Mouse (Mus musculus) testis, postnatal 14 days (tissue): ENCODE results near the gene Oosp1.

ENCODE experiments used
- DNase-seq: peaks from one replicate; pipeline ENCODE4 v3.0.0; 2021; ENCODE audit warnings: low spot score

Oosp1 gene

DNA sequence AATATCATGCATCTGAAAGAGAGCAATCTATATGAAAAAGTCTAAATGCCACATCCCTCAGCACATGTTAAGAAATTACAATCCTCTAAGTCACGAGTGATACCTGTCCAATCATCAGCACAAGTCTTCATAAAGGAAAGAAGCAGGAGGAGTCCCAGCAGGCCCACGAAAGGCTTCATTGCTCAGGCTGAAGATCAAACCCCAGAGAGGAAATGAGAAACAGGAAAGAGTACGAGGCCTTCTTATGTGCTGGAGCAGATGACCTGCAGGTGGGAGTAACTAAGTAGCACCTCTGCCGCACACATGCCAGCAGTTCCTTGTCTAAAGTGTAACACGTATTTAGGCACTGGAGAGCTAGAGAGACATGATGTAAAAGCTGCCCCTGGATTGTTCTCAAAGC is at the start of gene Oosp1:
Gene Oosp1, minus strand, starts transcription at position 312 of the 400 bp plus-strand sequence.
- DNase-seq: no peak

DNA sequence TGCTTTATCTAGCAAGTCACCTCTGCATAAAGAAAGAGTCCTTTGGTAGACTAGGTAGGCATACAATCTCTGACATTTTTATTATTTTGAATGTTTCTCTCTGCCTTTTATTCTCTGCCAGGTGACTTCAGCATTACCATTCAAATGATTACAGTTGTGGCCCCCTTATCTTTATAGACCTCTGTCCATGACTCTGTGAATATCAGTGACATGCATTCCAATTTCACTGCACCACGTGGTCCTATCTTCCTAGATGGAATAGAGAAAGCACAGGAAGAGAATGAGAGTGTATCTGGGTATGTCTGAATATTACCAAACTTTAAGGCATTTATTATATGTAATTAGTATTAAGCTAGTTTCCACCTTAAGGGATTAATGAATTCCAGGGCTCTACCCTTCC is 45.5 kb upstream of the Oosp1 start:
- DNase-seq: no peak

DNA sequence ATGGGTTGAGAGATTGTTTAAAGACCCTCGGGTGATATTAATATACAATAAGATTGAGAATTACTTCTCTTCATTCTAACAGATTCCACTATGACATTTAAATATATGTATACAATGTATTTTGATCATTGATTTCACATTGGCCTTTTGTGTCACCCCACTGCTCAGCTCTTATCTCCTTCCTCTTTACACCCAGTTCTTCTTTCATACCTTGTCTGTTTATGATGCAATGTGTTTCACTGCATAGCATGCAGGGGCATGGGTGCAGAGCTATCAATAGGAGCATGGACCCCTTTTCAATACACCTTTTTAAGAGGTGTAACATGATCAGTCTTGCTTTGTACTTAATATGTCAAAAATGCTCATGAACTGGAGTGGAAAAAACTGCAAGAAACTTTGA is 39.3 kb upstream of the Oosp1 start:
- DNase-seq: no peak

DNA sequence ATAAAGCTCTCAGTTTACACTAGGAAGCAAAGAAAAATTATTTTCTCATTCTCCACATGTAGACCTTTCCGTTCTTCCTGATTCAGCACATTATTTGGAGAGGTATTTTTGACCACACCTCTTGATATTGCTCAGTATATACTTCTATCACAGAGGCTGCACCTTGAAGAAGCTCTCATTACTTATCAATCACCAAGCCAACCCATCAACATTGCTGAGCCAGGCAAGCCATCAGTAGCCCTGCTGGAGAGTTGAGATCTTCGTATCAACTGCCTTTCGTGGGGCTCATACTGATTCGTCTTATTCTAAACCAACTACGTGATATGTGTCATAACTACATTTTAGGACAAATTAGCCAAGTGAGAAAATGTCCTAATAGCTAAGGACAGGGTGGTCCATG is 36.4 kb upstream of the Oosp1 start:
- no peak for DNase-seq

DNA sequence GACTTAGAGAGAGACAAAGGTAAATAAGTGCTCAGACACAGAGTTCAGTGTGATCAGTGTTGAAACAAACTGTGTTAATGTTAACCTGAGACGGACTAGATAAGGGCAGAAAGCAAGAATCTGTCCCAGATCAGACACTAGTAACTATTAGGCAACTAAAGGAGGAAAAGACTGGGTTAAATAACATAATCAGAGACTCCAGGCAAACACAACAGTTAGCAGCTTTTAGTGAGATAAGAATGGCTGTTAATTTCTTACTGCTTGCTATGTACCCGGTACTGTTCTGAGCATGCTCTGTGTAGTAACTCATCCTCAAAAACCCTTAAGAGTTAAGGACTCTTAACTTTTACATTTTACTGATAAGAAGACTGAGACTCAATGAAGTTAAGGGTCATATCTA is 35.0 kb upstream of the Oosp1 start:
- no peak for DNase-seq

DNA sequence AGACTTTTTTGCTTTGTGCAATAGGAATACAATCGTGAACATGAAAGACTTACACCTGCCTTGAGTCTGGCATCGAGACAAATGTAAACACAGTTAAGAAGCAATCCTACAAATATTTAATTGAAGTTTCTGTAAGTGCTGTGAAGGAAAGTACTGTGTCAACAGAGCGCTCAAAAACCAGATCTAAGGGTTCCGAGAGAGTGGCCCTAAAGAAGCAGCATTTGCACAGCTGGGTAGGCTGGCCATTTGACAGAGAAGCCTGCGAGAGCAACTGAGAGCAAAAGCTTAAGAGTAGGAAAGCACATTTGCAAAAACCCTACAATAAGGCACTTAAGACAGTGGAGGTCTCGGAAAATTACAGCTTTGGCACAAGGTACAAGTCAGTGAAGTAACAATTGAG is 33.3 kb upstream of the Oosp1 start:
- DNase-seq: no peak

DNA sequence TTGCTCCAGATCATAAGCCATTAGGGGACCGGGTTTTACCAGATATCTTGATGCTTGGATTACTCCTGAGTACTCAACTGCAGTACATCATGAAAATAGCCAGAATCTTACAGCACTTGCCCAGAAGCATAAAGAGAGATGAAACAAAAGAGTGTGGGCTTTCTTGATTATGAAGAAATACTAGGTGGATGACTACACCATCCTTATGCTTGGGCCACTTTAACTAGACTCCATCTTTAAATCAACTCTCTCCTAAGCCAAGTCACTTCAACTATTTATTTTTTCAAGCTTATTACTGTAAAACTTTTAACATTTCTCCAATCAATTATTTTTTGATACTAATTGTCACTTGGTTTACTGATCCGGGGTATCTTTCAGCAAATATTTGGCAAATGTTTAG is 32.9 kb upstream of the Oosp1 start:
- DNase-seq: no peak

DNA sequence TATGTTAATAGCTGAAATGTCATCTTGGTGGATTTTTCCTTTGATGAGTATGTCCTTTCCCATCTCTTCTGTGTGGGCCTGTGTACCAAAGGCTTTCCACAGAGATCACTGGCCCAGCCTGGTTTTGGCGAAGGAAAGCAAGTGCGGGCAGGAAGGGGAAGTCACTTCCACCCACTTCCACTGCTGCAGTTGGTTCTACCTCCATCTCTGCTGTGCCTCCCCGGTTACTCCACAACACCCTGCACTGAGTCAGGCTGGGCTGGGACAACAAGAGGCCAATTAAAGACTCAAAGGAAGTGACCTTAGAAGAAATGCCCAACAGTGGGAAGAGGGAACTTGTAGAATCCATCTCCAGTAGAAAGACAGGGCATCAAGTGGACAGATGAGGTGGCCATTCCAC is 29.1 kb upstream of the Oosp1 start:
- DNase-seq: no peak

DNA sequence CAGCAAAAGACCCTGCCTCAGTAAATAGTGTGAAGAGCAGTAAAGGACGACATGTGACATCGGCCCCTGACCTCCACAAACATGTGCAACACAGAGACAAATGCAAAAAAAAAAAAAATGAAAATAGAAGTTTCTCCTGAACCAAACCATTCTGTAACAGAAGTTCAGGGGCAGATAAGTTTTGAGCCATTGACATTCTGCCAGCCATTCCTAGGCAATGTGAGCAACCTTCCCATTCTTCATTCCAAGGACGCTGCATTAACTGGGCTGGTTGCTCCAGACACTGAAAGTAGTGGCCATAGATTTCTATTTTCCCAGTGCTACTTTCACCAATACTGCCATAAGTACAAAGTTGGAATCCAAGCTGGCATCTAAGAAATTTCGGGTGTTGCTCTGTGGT is 21.5 kb upstream of the Oosp1 start:
- no peak for DNase-seq

DNA sequence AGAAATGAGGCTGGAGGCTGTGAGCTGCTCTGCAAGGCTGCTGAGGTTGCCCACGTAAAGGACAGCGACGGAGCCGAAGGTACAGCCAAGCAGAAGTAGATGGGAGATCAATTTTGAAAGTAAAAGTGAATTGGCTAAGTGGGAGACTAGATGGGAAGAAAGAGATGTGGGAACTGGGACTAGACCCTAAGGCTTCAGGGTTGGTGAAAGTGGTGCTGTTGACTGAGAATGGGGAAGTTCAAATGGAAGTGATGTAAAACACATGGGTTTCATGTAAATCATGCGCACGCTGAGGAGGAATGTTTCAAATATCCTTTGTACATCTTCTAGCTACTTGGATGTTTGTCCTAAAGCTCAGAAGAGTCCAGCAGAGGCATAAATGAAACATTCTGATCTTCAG is 7.4 kb upstream of the Oosp1 start:
- no peak for DNase-seq

DNA sequence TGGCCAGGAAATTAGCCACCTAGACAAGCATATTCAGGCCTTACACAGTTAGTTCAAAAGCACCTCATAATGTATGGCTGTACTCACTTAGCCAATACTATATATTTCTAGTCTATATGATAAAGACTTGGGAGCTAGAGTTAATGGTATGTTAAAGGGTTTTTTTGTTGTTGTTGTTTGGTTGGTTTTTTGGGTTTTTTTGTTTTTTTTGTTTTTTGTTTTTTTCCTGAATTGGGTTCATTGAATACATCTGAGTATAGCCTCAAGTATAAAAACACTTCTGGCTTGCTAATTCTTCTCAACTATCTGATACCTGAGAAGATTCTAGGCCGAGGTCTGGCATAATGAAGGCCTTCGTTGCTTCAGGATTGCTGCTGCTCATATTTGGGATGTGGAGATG is 5.8 kb upstream of the Oosp1 start, which contains the start of gene Oosp3:
Gene Oosp3, plus strand, starts transcription at position 301 of the 400 bp plus-strand sequence.
- no peak for DNase-seq

DNA sequence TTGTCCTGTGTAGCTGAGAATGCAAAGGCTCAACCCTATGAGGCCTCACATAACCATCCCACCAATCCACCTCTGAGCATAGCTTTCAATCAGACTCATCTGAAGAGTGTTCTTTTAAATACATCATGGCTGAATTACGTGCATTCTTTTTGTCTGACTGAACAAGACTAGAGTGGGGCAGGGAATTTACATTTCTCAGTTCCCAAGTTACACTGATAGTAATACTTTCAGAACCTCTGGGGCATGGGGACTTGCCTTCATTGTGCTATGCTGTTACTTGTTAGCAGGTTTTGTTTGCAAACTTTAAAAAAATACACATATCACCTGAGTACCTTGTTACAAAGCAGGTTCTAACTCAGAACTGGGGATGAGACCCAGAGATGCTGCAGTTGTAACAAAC is 504 bp upstream of the Oosp1 start:
- DNase-seq: no peak

DNA sequence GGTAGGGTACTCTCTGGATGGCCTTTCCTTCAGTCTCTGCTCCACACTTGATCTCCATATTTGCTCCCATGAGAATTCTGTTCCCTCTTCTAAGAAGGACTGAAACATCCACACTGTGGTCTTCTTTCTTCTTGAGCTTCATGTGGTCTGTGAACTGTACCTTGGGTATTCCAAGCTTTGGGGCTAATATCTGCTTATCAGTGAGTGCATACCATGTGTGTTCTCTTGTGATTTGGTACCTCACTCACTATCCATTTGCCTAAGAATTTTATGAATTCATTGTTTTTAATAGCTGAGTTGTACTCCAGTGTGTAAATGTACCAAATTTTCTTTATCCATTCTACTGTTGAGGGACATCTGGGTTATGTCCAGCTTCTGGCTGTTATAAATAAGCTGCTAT is 29.4 kb downstream of the Oosp1 start:
- DNase-seq: no peak

DNA sequence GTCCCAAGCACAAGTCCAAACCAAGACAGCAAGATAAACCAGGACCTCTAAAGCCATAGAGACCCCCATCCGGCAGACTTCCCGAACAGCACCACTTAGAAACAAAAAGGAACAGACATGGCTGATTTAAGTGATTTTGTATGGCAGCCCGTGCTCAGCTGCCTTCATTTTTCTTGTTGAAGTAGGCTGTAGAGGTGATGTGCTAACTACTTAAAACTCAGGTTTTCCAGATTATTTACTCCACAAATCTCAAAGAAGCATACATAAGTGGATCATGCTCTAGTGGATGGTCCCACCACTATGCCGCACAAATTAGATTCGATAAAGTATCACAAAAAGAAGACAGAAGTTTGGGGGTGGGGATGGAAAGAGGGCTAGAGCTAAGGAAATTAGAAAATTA is 30.5 kb downstream of the Oosp1 start, which contains the start of gene Oosp2:
Gene Oosp2, minus strand, starts transcription at position 101 of the 400 bp plus-strand sequence.
- no peak for DNase-seq

DNA sequence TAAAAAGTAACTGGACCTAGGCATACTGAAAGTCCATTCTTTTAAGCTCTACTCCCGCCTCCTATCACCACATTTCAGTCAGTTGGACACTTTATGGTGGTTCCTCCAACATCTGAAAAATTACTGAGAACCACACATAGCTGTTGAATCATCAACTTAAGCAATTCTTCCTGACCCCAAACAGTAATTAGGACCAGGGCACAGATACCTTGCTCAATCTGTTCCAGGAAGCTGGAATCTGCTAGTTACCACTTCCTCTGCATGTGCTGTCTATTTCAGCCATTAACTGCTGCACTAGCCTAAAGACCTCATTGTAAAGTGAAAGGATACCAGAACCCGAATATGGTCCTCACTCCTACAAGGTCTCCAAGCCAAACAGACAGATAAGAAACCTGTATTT is 31.8 kb downstream of the Oosp1 start:
- DNase-seq: no peak

DNA sequence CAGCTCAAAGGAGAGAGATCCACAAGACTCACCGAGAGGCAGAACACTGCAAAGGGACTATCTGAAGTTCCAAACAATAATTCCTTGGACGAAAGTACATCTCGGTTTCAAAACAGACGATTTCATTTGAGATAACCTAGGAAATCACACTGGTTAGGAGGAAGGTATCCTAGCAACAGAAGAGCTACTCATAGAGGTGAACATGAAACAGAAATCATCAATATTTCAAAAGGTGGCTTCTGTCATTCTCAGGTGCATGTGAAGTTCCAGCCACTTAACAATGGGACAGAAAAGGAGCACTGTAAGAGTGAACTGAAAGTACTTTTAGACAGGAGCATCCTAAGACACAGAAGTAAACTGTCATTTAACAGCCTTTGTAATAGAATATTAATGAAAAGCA is 41.4 kb downstream of the Oosp1 start:
- no peak for DNase-seq

DNA sequence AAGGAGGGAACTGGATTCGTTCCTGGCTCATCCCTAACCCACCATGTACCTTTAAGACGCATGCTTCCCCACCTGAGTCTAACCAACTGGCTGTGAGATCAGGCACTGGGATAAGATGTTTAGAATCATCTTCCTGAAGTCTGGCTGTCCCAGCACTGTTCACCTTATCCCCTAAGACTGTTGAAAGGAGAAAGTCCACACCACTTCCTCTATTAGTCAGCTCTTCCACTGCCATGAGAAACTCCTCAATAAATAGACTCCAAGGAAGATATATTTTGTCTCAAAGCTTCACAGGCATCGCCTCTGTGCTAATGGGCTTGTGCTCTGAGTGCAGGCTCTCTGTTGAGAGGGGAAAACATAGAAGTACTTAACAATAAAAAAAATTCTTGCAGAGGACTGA is 44.8 kb downstream of the Oosp1 start:
- no peak for DNase-seq

DNA sequence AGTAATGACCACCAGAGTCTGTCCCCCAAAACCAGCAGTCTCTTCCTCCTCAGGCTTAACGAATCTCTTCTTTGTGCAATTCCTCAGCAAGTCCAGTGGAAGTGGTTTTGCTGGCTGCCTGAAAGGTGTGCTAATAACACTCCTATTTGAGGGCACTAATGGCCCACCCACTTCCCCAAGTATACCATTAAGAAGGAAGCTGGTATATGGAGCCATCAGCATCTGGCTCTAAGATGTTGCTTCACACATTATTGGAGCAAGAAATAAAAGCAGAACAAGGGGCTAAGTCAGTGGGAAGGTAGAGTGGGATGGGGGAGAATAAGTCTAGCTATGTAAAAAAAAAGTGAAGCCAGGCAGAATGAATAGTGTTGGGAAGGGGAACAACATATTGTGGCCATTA is 50.2 kb downstream of the Oosp1 start, which contains the start of gene Ms4a3:
Gene Ms4a3, minus strand, starts transcription at position 120 of the 400 bp plus-strand sequence.
- DNase-seq: no peak

DNA sequence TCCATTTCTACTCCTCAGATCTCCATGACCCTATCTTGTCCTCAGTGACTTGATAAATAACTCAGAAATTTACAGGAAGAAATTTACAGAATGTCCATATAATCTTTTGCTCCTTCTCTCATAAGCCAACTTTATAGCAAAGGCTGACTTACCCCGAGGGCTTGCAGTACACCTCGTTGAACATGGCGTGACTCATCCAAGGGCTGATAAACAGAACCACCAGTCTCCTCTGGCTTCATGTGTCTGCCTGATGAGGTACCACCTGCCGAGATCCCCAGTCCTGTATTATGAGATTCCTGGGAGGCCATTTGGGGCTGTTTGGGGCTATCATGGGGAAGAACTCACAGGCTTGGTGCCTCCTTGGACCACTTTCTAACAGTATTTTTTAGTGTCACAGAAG is 51.9 kb downstream of the Oosp1 start:
- DNase-seq: no peak

DNA sequence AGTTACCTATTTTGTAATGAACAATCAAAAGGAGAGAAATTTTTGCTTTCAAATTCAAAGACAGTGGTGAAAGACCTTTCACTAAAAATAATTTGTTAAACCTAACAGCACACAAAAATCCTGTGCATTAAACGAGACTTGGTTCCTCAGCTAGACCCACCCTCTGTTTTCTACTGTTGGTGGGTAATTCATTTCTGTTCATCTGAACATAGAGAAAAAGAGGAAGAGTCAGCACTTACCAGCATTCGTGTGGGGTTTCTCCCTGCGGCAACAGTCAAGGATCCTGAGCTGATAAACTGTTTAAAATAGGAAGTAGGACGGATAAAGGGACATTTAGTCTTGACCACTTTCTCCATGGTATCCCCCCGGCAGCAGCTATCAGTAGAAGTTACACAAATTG is 55.4 kb downstream of the Oosp1 start:
- DNase-seq: no peak

DNA sequence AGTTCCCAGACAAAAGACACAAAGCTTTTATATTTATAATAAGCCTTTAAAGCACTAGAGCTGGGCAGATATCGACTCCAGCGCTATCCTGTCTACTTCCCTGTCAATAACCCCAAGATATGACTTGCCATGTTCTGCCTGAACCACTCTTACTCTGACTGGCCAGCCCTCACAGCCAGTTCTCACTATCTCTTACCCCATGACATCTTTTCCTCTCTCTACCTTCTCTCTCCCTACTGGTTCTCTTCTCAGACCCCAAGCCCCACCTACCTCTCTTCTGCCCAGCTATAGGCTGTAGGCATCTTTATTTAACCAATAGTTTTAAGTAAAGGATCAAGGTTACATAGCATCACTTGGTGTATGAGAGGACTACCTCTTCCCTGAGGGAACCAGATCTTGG is 56.6 kb downstream of the Oosp1 start:
- DNase-seq: no peak

DNA sequence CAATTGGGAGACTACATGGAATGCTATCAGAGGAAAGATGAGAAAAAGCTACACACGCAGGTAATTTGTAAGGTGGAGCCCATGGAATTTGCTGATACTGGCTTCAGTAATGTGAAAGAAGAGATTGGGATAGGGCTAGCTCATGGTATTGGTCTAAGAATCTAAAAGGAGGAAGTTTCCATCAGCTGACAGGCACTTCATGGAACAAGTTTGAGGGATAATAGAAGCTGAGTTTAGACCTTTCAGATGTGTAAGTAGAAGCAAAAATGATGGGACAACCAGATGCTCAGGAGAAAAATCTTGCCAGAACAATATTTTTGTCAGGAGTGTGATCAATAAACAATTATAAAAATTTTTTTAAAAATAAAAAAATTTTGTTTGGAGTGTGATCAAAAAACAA is 57.2 kb downstream of the Oosp1 start:
- no peak for DNase-seq

DNA sequence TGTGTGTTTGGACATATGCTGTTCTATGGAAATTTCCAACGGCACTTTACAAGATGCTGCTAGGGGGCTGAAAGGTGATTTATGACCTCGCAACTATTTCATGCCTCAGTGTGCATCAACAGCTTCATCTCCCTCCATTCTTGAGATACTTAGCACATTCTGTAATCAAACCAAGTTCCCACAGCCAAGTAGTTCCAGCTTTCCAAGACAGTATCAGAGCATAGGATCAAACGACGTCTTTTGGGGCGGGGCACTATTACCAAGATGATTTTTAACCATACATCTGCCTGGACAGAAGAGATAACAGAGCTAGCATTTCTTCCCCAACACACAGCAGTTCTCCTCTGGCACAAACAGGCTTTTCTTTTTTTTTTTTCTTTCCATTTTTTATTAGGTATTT is 65.7 kb downstream of the Oosp1 start:
- DNase-seq: no peak

DNA sequence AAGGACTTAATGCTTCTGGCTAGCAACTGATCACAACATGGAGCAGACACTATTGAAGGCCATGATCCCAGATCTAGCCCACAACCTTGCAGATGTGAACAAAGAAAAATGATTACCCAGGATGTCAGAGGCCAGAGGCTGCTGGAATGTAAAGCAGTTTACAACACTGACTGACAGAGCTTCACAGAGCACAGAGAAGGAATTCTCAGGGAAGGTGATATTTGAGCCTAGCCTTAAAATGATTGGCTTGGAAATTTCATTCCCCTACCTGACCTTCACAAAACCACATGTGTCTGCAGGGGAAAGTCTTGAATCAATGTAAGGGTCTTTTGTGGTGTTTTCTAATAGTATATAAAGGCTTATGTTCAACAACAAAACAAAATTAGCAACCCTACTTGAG is 66.2 kb downstream of the Oosp1 start:
- DNase-seq: no peak

DNA sequence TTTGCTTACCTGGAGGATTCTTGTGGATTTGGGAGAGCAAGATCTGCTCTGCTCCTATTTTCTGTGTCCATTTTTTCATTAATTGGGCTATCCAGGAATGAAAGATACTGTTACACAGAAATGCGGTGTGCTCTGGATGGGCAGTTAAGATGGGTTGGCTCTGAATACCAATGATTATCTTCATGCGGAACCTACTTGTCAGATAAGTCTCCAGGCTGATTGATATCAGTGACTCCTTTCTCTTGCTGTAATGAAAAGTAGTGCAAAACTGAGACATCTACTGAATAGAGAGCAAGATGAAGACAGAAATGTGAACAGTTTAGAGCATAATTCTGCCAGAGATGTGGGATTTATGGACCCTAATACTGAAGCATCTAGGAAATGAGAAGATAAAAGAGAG is 67.4 kb downstream of the Oosp1 start, which contains the start of gene Ms4a2:
Gene Ms4a2, minus strand, starts transcription at position 169 of the 400 bp plus-strand sequence.
- DNase-seq: no peak
